In the genomic region with DNA sequence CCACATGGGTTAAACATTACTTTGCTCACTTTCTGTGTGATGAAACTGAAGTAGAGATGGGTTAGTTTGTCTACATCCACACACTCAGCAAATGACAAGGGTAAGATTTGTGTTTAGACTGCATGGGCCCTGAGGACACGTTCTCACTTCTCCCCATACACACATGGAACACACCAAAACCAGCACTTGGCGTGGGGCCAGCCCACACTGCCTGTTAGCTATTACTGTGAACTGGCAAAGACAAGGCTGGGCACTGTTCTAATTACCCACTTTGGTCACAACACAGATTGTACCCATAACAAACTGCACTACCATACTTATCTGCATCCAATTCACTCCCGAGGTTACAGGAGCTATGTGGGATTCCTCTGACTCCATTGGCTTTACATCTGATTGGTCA, we compare ENCODE assay signal across 21 mouse cellular contexts.
A peak's percentile ranks its signal among the peaks of the same experiment; 100 is the strongest.
DNase-seq lines count a peak whose midpoint lies in the region; ATAC-seq and TF ChIP-seq lines count a peak whose summit lies in the region.
"Had no signal": no experiment of that assay in that cellular context is flagged by ENCODE, and none has a peak within 500 bp of the region (broad histone marks: within the 10 kb centered on the region; RNA-seq: fewer than 3 reads in every experiment).

No protein-coding gene starts in this region.

- DNase-seq in cerebellum, postnatal 10 days = peak; percentile 40 to 53
- no peak for DNase-seq in cerebellum, adult 11 months
- no peak for DNase-seq in forebrain, postnatal 0 days
- peak; percentile 30 for DNase-seq in left cerebral cortex, postnatal 4 days
- DNase-seq in left cerebral cortex, adult 9 months (ENCODE audit: low spot score in 2 of 2) = no peak
- DNase-seq in testis, postnatal 10 days (ENCODE audit: low spot score) = peak; percentile 55
- no peak for DNase-seq in testis, postnatal 14 days (ENCODE audit: low spot score)
- DNase-seq: adrenal gland, postnatal 10 days; B cell, adult 2 months; cerebellum, adult 18-20 months; gastrocnemius, postnatal 36 days; heart, adult 18-20 months; heart, postnatal 10 days had no signal

- intact Hi-C loops in left cerebral cortex, postnatal 4 days (cut with DNase I) = no loop called here

- H3K27me3 ChIP-seq in forebrain, embryonic 15.5 days = no peaks in the 10 kb centered on the region
- no peaks in the 10 kb centered on the region for H3K27me3 ChIP-seq in forebrain, postnatal 0 days (ENCODE audit: insufficient read depth, low read length)
- H3K27me3 ChIP-seq: forebrain, embryonic 13.5 days; hindbrain, embryonic 13.5 days had no signal

- H3K4me3 ChIP-seq in forebrain, embryonic 15.5 days = no peak overlapping the region
- no peak overlapping the region for H3K4me3 ChIP-seq in forebrain, postnatal 0 days (ENCODE audit: low read depth, low read length)
- H3K4me3 ChIP-seq: embryonic facial prominence, embryonic 13.5 days; forebrain, embryonic 13.5 days; heart, embryonic 10.5 days; hindbrain, embryonic 13.5 days had no signal

- no peaks in the 10 kb centered on the region for H3K4me1 ChIP-seq in forebrain, embryonic 15.5 days
- H3K4me1 ChIP-seq in forebrain, postnatal 0 days (ENCODE audit: insufficient read depth) = no peaks in the 10 kb centered on the region
- H3K4me1 ChIP-seq: heart, embryonic 10.5 days; hindbrain, embryonic 13.5 days had no signal

- no peaks in the 10 kb centered on the region for H3K9me3 ChIP-seq in forebrain, embryonic 15.5 days
- H3K9me3 ChIP-seq in forebrain, postnatal 0 days (ENCODE audit: low read length) = no peaks in the 10 kb centered on the region
- H3K9me3 ChIP-seq: embryonic facial prominence, embryonic 13.5 days; forebrain, embryonic 13.5 days; heart, embryonic 10.5 days; hindbrain, embryonic 13.5 days had no signal

- no peaks in the 10 kb centered on the region for H3K36me3 ChIP-seq in forebrain, embryonic 15.5 days
- no peaks in the 10 kb centered on the region for H3K36me3 ChIP-seq in forebrain, postnatal 0 days (ENCODE audit: insufficient read depth)
- H3K36me3 ChIP-seq: embryonic facial prominence, embryonic 13.5 days; G1E; heart, embryonic 10.5 days; hindbrain, embryonic 13.5 days had no signal

- ATAC-seq in forebrain, embryonic 15.5 days (replicated peaks) = 0 out of 2 replicates have a peak, but pooled peaks have one; percentile 35
- ATAC-seq in forebrain, postnatal 0 days = no peak
- ATAC-seq: CD4-positive, CD25-positive, alpha-beta regulatory T cell, adult 4 months; forebrain, embryonic 13.5 days; hindbrain, postnatal 0 days had no signal

- no peak overlapping the region for H3K4me2 ChIP-seq in forebrain, embryonic 15.5 days (replicated peaks)
- no peak overlapping the region for H3K4me2 ChIP-seq in forebrain, postnatal 0 days (ENCODE audit: low read depth)
- H3K4me2 ChIP-seq: embryonic facial prominence, embryonic 13.5 days; forebrain, embryonic 13.5 days; hindbrain, embryonic 13.5 days had no signal

- no peak overlapping the region for H3K9ac ChIP-seq in forebrain, embryonic 15.5 days (replicated peaks)
- H3K9ac ChIP-seq in forebrain, postnatal 0 days = no peak overlapping the region
- H3K9ac ChIP-seq: embryonic facial prominence, embryonic 13.5 days; forebrain, embryonic 13.5 days; hindbrain, embryonic 13.5 days had no signal

- WGBS in forebrain, embryonic 15.5 days = 60% methylated on average over 3 of the region's 3 CpGs
- 51% methylated on average over 3 of the region's 3 CpGs for WGBS in forebrain, postnatal 0 days

- no peak overlapping the region for H3K27ac ChIP-seq in forebrain, embryonic 15.5 days (replicated peaks)
- no peak overlapping the region for H3K27ac ChIP-seq in forebrain, postnatal 0 days (ENCODE audit: low read depth, low read length)
- H3K27ac ChIP-seq: embryonic facial prominence, embryonic 13.5 days; forebrain, embryonic 13.5 days; heart, embryonic 10.5 days; hindbrain, embryonic 13.5 days; hindbrain, postnatal 0 days had no signal

- TF ChIP-seq CTCF in forebrain, postnatal 0 days (IDR thresholded peaks at IDR 0.05; ENCODE audit: low read depth) = no peak

Comparison
In these comparisons a context has a peak if more than half of its experiments do, and no peak if none do; other contexts are left out.
1. DNase-seq: peak in cerebellum, postnatal 10 days (2 of 2), left cerebral cortex, postnatal 4 days (single experiment) and testis, postnatal 10 days (single experiment); none in cerebellum, adult 11 months (single experiment), forebrain, postnatal 0 days (single experiment), left cerebral cortex, adult 9 months (0 of 2) and testis, postnatal 14 days (single experiment).